Mouse (Mus musculus) cerebellum, adult 9-11 months (tissue): ENCODE results near the gene Lims1.
"Not testable (repeated sequence)": the region's sequence is repeated elsewhere in the genome, so short reads cannot be mapped to it uniquely, and the experiment has no call there.

Experiments used
- DNase-seq: peaks from one replicate; pipeline ENCODE4 v3.0.0; 2022

Gene Lims1

GRCm38 (mm10) chr10:58323028-58323991, at the start of gene Lims1:
TSS of gene Lims1 (plus strand) at chr10:58323466.
- peak; percentile 97 for DNase-seq

GRCm38 (mm10) chr10:58282238-58282637, 41.0 kb upstream of the Lims1 start:
- DNase-seq: no peak

- DNase-seq: no peak
Observed at GRCm38 (mm10) chr10:58290742-58291141, 32.5 kb upstream of the Lims1 start.

GRCm38 (mm10) chr10:58294246-58294645, 29.0 kb upstream of the Lims1 start:
- DNase-seq: no peak

GRCm38 (mm10) chr10:58295605-58296004, 27.7 kb upstream of the Lims1 start:
- DNase-seq: no peak

- no peak for DNase-seq
Observed at GRCm38 (mm10) chr10:58304996-58305395, 18.3 kb upstream of the Lims1 start.

- DNase-seq: no peak
Observed at GRCm38 (mm10) chr10:58306897-58307296, 16.4 kb upstream of the Lims1 start.

- DNase-seq: no peak
Observed at GRCm38 (mm10) chr10:58310791-58311190, 12.5 kb upstream of the Lims1 start.

- no peak for DNase-seq
Observed at GRCm38 (mm10) chr10:58312887-58313286, 10.4 kb upstream of the Lims1 start.

- no peak for DNase-seq
Observed at GRCm38 (mm10) chr10:58320881-58321280, 2.4 kb upstream of the Lims1 start.

GRCm38 (mm10) chr10:58322361-58323027, 772 bp upstream of the Lims1 start:
- DNase-seq: no peak

GRCm38 (mm10) chr10:58326271-58326670, 3.0 kb downstream of the Lims1 start:
- DNase-seq: no peak

- not testable (repeated sequence) for DNase-seq
Observed at GRCm38 (mm10) chr10:58327836-58328235, 4.6 kb downstream of the Lims1 start.

GRCm38 (mm10) chr10:58328517-58329108, 5.3 kb downstream of the Lims1 start:
- no peak for DNase-seq

GRCm38 (mm10) chr10:58330635-58331034, 7.4 kb downstream of the Lims1 start:
- DNase-seq: no peak

GRCm38 (mm10) chr10:58331741-58332140, 8.5 kb downstream of the Lims1 start:
- no peak for DNase-seq

- DNase-seq: no peak
Observed at GRCm38 (mm10) chr10:58333414-58333813, 10.1 kb downstream of the Lims1 start.

GRCm38 (mm10) chr10:58336156-58336555, 12.9 kb downstream of the Lims1 start:
- no peak for DNase-seq

GRCm38 (mm10) chr10:58337091-58337490, 13.8 kb downstream of the Lims1 start:
- DNase-seq: not testable (repeated sequence)

- no peak for DNase-seq
Observed at GRCm38 (mm10) chr10:58338590-58338989, 15.3 kb downstream of the Lims1 start.

GRCm38 (mm10) chr10:58341685-58342084, 18.4 kb downstream of the Lims1 start:
- no peak for DNase-seq

GRCm38 (mm10) chr10:58342199-58342598, 18.9 kb downstream of the Lims1 start:
- no peak for DNase-seq

- DNase-seq: no peak
Observed at GRCm38 (mm10) chr10:58343552-58343951, 20.3 kb downstream of the Lims1 start.

GRCm38 (mm10) chr10:58350600-58350999, 27.3 kb downstream of the Lims1 start:
- DNase-seq: no peak
